Mouse (Mus musculus): ENCODE measurements around the gene Tiam1.

Gene Tiam1

GRCm38 (mm10) chr16:89948040-89948439 is 195.5 kb downstream of the Tiam1 start:
- no peak for DNase-seq

- DNase-seq: no peak
Measured at GRCm38 (mm10) chr16:89946816-89947215, 196.8 kb downstream of the Tiam1 start.

GRCm38 (mm10) chr16:89944604-89945283 is 198.8 kb downstream of the Tiam1 start:
- no peak for DNase-seq

- DNase-seq: no peak
Measured at GRCm38 (mm10) chr16:89944050-89944449, 199.5 kb downstream of the Tiam1 start.

- no peak for DNase-seq
Measured at GRCm38 (mm10) chr16:89943267-89943971, 200.2 kb downstream of the Tiam1 start.

- no peak for DNase-seq
Measured at GRCm38 (mm10) chr16:89940696-89941095, 202.9 kb downstream of the Tiam1 start.

GRCm38 (mm10) chr16:89938277-89938676 is 205.3 kb downstream of the Tiam1 start:
- DNase-seq: no peak

GRCm38 (mm10) chr16:89936571-89936970 is 207.0 kb downstream of the Tiam1 start:
- no peak for DNase-seq

GRCm38 (mm10) chr16:89935398-89935797 is 208.2 kb downstream of the Tiam1 start:
- DNase-seq: peak; percentile 12

- no peak for DNase-seq
Measured at GRCm38 (mm10) chr16:89934616-89935015, 209.0 kb downstream of the Tiam1 start.

GRCm38 (mm10) chr16:89933976-89934375 is 209.6 kb downstream of the Tiam1 start:
- DNase-seq: no peak

- DNase-seq: no peak
Measured at GRCm38 (mm10) chr16:89928611-89929010, 215.0 kb downstream of the Tiam1 start.

GRCm38 (mm10) chr16:89924249-89924890 is 219.2 kb downstream of the Tiam1 start:
- DNase-seq: no peak

- DNase-seq: no peak
Measured at GRCm38 (mm10) chr16:89923311-89923710, 220.3 kb downstream of the Tiam1 start.

- DNase-seq: no peak
Measured at GRCm38 (mm10) chr16:89922458-89922857, 221.1 kb downstream of the Tiam1 start.

- no peak for DNase-seq
Measured at GRCm38 (mm10) chr16:89921370-89921769, 222.2 kb downstream of the Tiam1 start.

- DNase-seq: no peak
Measured at GRCm38 (mm10) chr16:89920417-89920816, 223.2 kb downstream of the Tiam1 start.

- no peak for DNase-seq
Measured at GRCm38 (mm10) chr16:89917404-89917803, 226.2 kb downstream of the Tiam1 start.

- DNase-seq: no peak
Measured at GRCm38 (mm10) chr16:89914946-89915345, 228.6 kb downstream of the Tiam1 start.

GRCm38 (mm10) chr16:89912686-89913375 is 230.7 kb downstream of the Tiam1 start:
- no peak for DNase-seq

GRCm38 (mm10) chr16:89909393-89910068 is 234.0 kb downstream of the Tiam1 start:
- DNase-seq: no peak

- no peak for DNase-seq
Measured at GRCm38 (mm10) chr16:89907651-89908050, 235.9 kb downstream of the Tiam1 start.

GRCm38 (mm10) chr16:89906909-89907308 is 236.7 kb downstream of the Tiam1 start:
- DNase-seq: no peak

Data from kidney, adult 11 months (tissue).